Mouse (Mus musculus) adrenal gland, adult 2 months (tissue): Measurements from ENCODE around the gene Bcl2l11. TPM values are rescaled to one million over a fixed set of nuclear protein-coding genes. Genes with fewer than 3 reads are reported as not detected.
A peak's percentile ranks its signal among the peaks of the same experiment; 100 is the strongest.
"Not testable (repeated sequence)": the region's sequence is repeated elsewhere in the genome, so short reads cannot be mapped to it uniquely, and the experiment has no call there.

Experiments used
- DNase-seq: peaks from one replicate; pipeline ENCODE4 v3.0.0; 2021
- long read RNA-seq: library from polyadenylated mRNA; stranded (forward); transcript quantifications from one replicate; pipeline ENCODE4 v2.0.0, GENCODE M21; 2021
- polyA plus RNA-seq: library from polyadenylated mRNA; depleted of rRNA; stranded (reverse); fragments of >200 nt; gene quantifications from 2 replicates; pipeline ENCODE4 v1.2.3, GENCODE M21; 2012; rRNA removed
- total RNA-seq, 2 experiments: library from RNA; stranded (reverse); gene quantifications; 2 replicates each; pipeline ENCODE4 v1.2.3; 2021

Bcl2l11 gene
- 10 to 100 TPM; 18.1 to 36.7 TPM for total RNA-seq
- polyA plus RNA-seq = 16.6 and 21.5 TPM in 2 replicates
- long read RNA-seq, partial matches to known transcripts = 1 of 4 reads
- long read RNA-seq, other reads (novel, unspliced or antisense) = 3 of 4 reads

GRCm38 (mm10) chr2:128125635-128126470, at the start of gene Bcl2l11:
TSS of gene Bcl2l11 (plus strand) at chr2:128126038.
- peak; percentile 98 for DNase-seq

GRCm38 (mm10) chr2:128076936-128077335, 48.9 kb upstream of the Bcl2l11 start:
- no peak for DNase-seq

GRCm38 (mm10) chr2:128078859-128079258, 47.0 kb upstream of the Bcl2l11 start:
- DNase-seq = no peak

GRCm38 (mm10) chr2:128079316-128079715, 46.5 kb upstream of the Bcl2l11 start:
- no peak for DNase-seq

GRCm38 (mm10) chr2:128083844-128084243, 42.0 kb upstream of the Bcl2l11 start:
- no peak for DNase-seq

- DNase-seq = no peak
These were observed 41.2 kb upstream of the Bcl2l11 start for GRCm38 (mm10) chr2:128084607-128085006.

DNA sequence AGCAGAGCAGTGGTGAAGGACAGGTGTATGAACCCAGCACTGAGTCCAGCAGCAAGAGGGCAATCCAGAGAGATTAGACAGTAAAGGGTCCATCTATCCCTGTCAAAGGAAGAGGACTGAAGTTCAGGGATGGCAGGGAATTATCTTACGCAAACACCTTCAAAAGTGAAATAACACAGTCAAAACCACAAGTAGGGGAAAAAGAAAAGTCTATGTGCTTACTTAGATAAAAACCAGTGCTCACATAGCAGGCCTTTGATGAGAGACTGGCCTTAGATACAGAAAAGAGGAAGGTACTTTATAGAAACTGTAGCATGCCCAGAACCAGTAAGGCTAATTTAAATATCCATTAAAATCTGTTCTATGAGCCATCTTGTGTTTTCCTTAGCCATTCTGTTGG, 40.4 kb upstream of the Bcl2l11 start:
- no peak for DNase-seq

DNA sequence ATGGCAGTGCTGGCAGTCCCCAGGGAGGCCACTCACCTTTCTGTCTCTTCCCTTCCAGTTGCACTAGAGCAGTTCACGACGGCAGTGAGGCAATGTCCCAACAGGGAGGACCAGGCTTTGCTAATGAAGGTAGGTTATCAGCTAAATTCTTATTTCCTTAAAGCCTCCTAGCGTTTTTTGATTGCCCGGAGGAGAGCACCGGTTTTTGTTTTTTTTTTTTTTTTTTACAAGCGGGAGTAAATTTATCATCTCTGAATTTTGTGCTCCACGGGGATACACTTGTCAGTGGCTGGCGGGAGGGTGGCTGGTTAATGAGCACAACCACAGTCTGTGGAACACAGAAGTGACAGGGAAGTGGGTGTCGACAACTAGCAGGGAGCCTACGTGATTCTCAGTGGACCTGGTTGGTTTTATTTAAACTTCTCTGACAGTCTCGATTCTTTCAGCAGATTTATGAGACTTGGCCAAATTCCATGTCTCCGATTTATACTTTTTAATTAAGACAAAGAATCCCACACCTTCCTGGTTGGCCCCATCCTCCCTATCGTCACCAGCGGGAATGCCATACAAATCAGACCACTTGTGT, 39.4 kb upstream of the Bcl2l11 start:
- DNase-seq = no peak

DNA sequence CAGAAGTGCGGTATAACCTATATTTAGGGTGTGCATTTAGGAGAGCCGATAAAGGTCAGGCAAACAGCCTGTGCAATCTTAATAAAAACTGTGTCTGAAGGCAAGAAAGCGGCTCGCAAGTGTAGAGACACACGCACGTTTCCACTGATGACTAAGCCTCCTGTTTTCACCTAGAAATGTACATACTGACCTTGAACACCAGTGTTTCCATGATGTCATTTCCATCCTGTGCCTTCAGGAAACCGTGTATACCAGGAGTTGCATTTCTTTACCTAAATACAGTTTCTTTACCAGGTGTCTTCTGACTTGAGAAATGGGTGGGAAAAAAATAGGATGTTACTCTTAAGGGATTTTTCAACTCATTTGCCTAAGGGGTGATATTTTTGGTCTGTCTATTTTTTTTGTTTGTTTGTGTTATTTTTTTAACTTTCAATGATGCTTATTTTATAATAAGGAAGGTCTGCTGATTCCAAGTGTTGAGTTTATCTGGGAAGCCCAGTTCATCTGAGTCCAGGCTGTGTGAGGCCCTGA, 38.8 kb upstream of the Bcl2l11 start:
- no peak for DNase-seq

- no peak for DNase-seq
These were observed 37.9 kb upstream of the Bcl2l11 start for GRCm38 (mm10) chr2:128087798-128088545.

DNA sequence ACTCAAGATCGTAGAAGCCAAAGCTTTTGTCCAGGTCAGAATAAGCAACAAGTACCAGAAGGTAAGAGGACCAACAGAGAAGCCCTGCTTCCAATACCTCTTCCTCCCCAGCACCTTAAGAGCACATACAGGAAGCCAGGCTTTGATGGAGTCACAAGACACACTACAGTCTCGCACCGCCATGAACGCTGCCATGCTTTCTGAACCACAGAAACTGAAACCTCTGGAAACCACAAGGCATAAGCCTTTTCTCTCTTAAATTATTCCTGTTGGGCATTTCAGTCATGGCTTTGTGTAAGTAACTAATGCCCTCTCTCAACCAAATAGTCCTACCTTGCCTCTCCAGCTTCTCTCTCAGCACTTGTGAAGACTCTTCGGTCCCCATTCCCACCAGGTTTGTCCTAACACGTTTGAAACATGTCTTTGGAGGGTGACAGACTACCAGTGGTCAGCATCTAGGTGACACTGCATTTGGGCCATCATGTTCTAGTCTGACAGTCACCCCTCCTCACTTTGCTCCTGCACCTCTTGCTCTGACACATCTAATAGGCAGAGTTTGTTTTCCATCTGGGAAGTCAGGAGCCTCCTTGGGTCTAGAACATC, 35.5 kb upstream of the Bcl2l11 start:
- DNase-seq = no peak

DNA sequence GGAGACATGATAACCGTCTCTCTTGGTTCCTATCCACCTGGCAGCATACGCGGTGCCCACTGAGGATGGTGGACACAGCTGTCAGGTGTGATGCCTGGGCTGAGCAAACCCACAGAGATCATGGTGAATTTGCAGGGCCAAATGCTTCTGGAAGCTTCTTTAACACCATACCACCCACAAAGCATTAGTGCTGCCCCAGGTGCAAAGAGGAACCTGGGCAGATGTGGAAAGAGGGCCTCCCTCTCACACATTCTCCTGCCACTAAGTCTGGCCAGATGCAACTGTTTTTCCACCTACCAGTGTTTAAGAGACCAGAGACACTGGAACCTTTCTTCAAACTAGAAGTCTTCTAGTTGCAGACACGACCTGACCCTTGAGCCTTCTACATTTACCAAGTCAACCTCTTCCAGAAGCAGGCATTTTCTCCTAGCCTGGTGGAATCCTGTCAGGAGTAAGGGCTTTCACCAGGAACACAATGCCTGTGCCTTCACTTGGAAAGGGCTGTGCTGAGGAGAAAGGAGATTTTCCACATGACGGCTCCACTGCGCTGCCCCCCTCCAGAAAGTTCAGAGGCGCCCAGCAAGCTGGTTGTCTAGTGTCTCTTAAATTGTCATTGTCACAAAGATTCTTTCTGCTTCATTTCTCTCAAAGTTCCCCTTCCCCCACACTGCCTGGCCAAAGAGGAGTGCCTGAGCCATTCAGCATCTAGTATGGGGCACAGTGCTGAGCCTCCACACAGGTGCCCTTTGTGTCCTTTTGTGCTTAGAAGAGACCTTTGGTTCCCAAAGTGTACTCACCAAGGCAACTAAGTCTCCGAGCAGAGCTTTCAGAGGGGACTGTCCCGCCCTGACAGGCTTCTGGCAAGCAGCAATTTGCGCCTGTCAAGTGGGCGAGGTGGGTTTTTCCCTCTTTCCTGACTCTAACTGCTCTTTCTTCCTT, 34.1 kb upstream of the Bcl2l11 start:
- no peak for DNase-seq

DNA sequence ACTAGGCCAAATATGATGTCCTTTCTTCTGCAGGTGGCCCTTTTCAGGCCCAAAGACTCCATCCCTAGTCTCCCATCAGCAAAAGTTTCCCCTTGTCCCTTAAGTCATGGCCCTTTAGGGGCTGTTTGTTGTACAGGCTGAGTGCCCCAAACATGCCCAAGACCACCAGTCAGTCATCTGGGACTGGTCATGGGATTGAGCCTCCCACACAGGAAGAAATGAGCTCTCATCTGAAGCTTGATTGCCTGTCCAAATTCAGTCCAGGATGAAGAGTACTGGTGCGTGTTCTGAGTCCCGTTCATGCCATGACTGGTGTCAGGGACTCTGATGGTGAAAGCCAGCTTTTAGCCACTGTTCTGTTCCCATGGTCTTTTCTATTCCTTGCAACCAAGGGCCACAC, 33.4 kb upstream of the Bcl2l11 start:
- no peak for DNase-seq

GRCm38 (mm10) chr2:128094196-128094595, 31.6 kb upstream of the Bcl2l11 start:
- no peak for DNase-seq

DNA sequence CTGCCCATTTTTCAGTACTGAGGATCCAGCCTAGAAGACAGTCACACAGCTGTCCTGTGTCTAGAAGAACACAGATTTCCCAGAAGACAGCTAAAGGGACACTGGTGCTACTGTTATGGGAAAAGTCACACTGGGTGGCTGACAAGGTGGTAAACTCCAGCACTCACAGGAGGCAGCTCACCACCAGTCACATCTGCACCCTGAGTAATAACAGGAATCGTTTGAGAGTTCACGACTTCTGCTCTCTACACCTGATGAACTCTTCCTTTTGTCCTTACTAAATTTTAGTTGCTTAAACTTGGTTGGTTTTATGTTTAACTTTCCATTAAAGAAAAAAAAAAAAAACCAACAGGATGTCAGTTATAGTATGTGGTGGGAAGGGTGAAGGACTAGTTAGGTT, 31.2 kb upstream of the Bcl2l11 start:
- DNase-seq = no peak

DNA sequence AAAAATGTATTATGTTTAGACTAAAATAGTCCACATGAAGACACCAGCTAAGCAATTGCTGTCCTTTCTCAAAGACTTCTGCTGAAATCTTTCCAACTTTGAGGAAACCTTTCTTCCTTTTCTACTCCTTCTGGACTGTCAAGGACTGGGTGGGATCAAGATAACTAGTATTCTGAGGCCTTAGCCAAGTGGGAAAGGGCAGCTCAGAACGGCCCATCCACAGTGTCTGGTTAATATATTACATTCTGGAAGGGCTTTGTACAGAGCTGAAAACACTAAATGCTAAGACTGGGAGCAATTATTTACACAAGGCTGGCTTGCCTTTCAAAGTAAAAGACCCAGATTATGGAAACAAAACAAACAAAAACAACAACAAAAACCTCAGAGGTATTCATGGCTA, 30.6 kb upstream of the Bcl2l11 start:
- no peak for DNase-seq

DNA sequence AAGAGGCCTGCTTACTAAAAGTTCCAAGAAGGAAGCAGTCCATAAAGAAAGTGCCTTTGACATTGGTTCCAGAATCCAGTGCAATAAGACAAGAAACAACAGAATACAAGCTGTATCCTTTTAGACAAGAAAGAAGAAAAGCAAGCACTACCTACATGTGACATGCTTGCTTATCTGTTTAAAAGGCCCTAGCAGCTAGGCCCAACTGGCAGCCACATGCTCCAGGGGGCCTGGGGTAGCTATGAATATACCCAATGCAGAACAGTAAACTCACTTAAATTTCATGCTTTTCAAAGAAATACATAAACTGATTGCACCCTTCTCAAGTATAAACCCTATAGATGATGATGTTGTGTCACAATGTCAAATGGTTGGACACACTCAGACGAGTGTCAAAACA, 29.8 kb upstream of the Bcl2l11 start:
- no peak for DNase-seq

GRCm38 (mm10) chr2:128098118-128098517, 27.7 kb upstream of the Bcl2l11 start:
- DNase-seq = not testable (repeated sequence)

- no peak for DNase-seq
These were observed 23.8 kb upstream of the Bcl2l11 start for GRCm38 (mm10) chr2:128102086-128102485.

GRCm38 (mm10) chr2:128104815-128105214, 21.0 kb upstream of the Bcl2l11 start:
- DNase-seq = no peak

DNA sequence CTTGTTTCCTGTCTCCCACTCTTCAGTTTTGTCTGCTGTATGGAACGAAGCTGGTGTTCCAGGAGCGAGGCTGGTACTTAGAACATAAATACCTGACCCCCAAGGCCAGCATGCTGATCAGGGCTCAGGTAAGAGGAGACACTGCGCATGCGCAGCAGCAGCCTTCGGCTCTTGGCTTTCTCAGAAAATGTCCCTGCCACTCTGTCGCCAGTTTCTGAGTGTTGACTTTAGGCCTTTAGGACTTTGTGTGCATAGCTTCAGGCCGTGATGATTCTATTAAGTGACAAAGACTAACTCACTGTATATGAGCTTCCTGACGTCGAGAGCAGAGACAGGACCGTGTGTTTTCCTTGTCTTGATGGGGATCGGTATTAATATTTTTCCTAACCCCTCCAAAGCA, 20.2 kb upstream of the Bcl2l11 start:
- DNase-seq = no peak
